Mouse (Mus musculus): Measurements from ENCODE around the gene Gpr146.
A peak's percentile ranks its signal among the peaks of the same experiment; 100 is the strongest.
"Not testable (repeated sequence)": the region's sequence is repeated elsewhere in the genome, so short reads cannot be mapped to it uniquely, and the experiment has no call there.

The Gpr146 gene

GRCm38 (mm10) chr5:139381586-139382513 lies 4.4 kb downstream of the Gpr146 start:
- DNase-seq (ENCODE audit: low spot score), result peak; percentile 43

GRCm38 (mm10) chr5:139382760-139383159 lies 5.3 kb downstream of the Gpr146 start:
- DNase-seq (ENCODE audit: low spot score), result peak; percentile 60

- no peak for DNase-seq (ENCODE audit: low spot score)
These were observed 5.7 kb downstream of the Gpr146 start for GRCm38 (mm10) chr5:139383234-139383633.

GRCm38 (mm10) chr5:139384531-139384930 lies 7.0 kb downstream of the Gpr146 start:
- no peak for DNase-seq (ENCODE audit: low spot score)

- DNase-seq (ENCODE audit: low spot score), result no peak
These were observed 8.6 kb downstream of the Gpr146 start for GRCm38 (mm10) chr5:139386047-139386446.

- DNase-seq (ENCODE audit: low spot score), result no peak
These were observed 10.1 kb downstream of the Gpr146 start for GRCm38 (mm10) chr5:139387329-139388194.

GRCm38 (mm10) chr5:139388195-139388570 lies 10.7 kb downstream of the Gpr146 start:
- DNase-seq (ENCODE audit: low spot score), result no peak

- DNase-seq (ENCODE audit: low spot score), result no peak
These were observed 11.5 kb downstream of the Gpr146 start for GRCm38 (mm10) chr5:139388694-139389675.

- peak; percentile 64 for DNase-seq (ENCODE audit: low spot score)
These were observed 12.2 kb downstream of the Gpr146 start for GRCm38 (mm10) chr5:139389676-139390061.

GRCm38 (mm10) chr5:139390324-139391119 lies 13.0 kb downstream of the Gpr146 start:
- not testable (repeated sequence) for DNase-seq (ENCODE audit: low spot score)

GRCm38 (mm10) chr5:139391309-139391990 lies 14.0 kb downstream of the Gpr146 start:
- no peak for DNase-seq (ENCODE audit: low spot score)

GRCm38 (mm10) chr5:139392219-139393196 lies 15.0 kb downstream of the Gpr146 start:
- no peak for DNase-seq (ENCODE audit: low spot score)

- no peak for DNase-seq (ENCODE audit: low spot score)
These were observed 15.7 kb downstream of the Gpr146 start for GRCm38 (mm10) chr5:139393197-139393588.

GRCm38 (mm10) chr5:139394399-139394798 lies 16.9 kb downstream of the Gpr146 start:
- no peak for DNase-seq (ENCODE audit: low spot score)

GRCm38 (mm10) chr5:139395528-139395927 lies 18.0 kb downstream of the Gpr146 start:
- no peak for DNase-seq (ENCODE audit: low spot score)

GRCm38 (mm10) chr5:139397359-139397916 lies 19.9 kb downstream of the Gpr146 start:
- no peak for DNase-seq (ENCODE audit: low spot score)

- peak; percentile 83 for DNase-seq (ENCODE audit: low spot score)
These were observed 20.7 kb downstream of the Gpr146 start for GRCm38 (mm10) chr5:139397959-139398753.

GRCm38 (mm10) chr5:139398786-139399185 lies 21.3 kb downstream of the Gpr146 start:
- no peak for DNase-seq (ENCODE audit: low spot score)
